Mouse (Mus musculus): ENCODE data around the gene Cnga3. TPM values are rescaled to one million over a fixed set of nuclear protein-coding genes. Genes with fewer than 3 reads are reported as not detected.

Cnga3 gene
- polyA plus RNA-seq, 1 experiment = not detected

DNA sequence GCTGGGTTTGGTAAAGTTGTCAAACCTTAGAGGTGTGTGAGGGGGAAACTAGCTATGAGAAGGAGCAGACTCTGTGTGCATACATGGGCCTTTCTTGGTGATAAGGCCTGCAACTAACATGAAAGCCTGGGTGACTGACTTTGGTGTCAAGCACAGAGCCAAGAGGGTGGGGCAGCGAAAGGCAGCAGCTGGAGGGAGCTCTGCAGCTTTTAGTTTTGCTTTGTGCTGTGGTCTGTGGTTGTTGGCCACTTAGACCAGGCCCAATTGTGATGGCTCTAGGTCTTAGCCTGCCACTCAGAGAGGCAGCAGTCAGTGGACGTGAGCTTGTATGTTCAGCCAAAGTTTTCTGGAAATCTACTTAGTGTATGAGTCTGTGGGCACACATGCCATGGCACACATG lies 93.4 kb downstream of the Cnga3 start:
- H3K27me3 ChIP-seq (ENCODE audit: control insufficient read depth, insufficient read depth, insufficient read length) = no peaks in the 10 kb centered on the region
- H3K79me2 ChIP-seq (ENCODE audit: control insufficient read depth, insufficient read depth) = no peaks in the 10 kb centered on the region
- H3K4me3 ChIP-seq = no peak overlapping the region
- peak overlapping the region; percentile 36 for H3K4me2 ChIP-seq (ENCODE audit: low read depth)
- peak in 1 of 3 experiments; percentile 37 for TF ChIP-seq MYOD1 (IDR thresholded peaks at IDR 0.05; ENCODE audit: control insufficient read depth in 1 of 3, insufficient read length in 2 of 3, low read depth in 2 of 3)
- TF ChIP-seq MYOG (IDR thresholded peaks at IDR 0.05; ENCODE audit: control insufficient read depth in 1 of 3, insufficient read depth in 1 of 3, insufficient read length in 2 of 3, low read depth in 2 of 3) = peak in 2 of 3 experiments; percentile 51 to 70
- TF ChIP-seq REST (IDR thresholded peaks at IDR 0.05; ENCODE audit: insufficient read depth, insufficient read length) = no peak
- no peak for TF ChIP-seq USF1 (IDR thresholded peaks at IDR 0.05; ENCODE audit: low read depth)
- TF ChIP-seq TCF3 (IDR thresholded peaks at IDR 0.05; ENCODE audit: insufficient read length, low read depth) = no peak
- H3K36me3 ChIP-seq (ENCODE audit: control insufficient read depth, insufficient read depth) = no peaks in the 10 kb centered on the region
- H3ac ChIP-seq (ENCODE audit: control insufficient read depth, insufficient read length) = no peak overlapping the region

GRCm38 (mm10) chr1:37308021-37308742 lies 93.9 kb downstream of the Cnga3 start:
- H3ac ChIP-seq (ENCODE audit: control insufficient read depth, insufficient read length) = no peak overlapping the region
- peak overlapping the region; percentile 36 for H3K4me2 ChIP-seq (ENCODE audit: low read depth)
- no peaks in the 10 kb centered on the region for H3K79me2 ChIP-seq (ENCODE audit: control insufficient read depth, insufficient read depth)
- H3K36me3 ChIP-seq (ENCODE audit: control insufficient read depth, insufficient read depth) = no peaks in the 10 kb centered on the region
- H3K4me3 ChIP-seq = no peak overlapping the region
- TF ChIP-seq POLR2A (IDR thresholded peaks at IDR 0.05; ENCODE audit: insufficient read length, low read depth) = no peak
- TF ChIP-seq TCF3 (IDR thresholded peaks at IDR 0.05; ENCODE audit: insufficient read length, low read depth) = no peak
- H3K27me3 ChIP-seq (ENCODE audit: control insufficient read depth, insufficient read depth, insufficient read length) = no peaks in the 10 kb centered on the region

GRCm38 (mm10) chr1:37308743-37309100 lies 94.5 kb downstream of the Cnga3 start:
- H3ac ChIP-seq (ENCODE audit: control insufficient read depth, insufficient read length) = no peak overlapping the region
- no peaks in the 10 kb centered on the region for H3K79me2 ChIP-seq (ENCODE audit: control insufficient read depth, insufficient read depth)
- no peak overlapping the region for H3K4me2 ChIP-seq (ENCODE audit: low read depth)
- no peak overlapping the region for H3K4me3 ChIP-seq
- H3K36me3 ChIP-seq (ENCODE audit: control insufficient read depth, insufficient read depth) = no peaks in the 10 kb centered on the region
- TF ChIP-seq TCF3 (IDR thresholded peaks at IDR 0.05; ENCODE audit: insufficient read length, low read depth) (no peak), MYOG (IDR thresholded peaks at IDR 0.05; ENCODE audit: control insufficient read depth in 1 of 3, insufficient read depth in 1 of 3, insufficient read length in 2 of 3, low read depth in 2 of 3) (no peak), POLR2A (IDR thresholded peaks at IDR 0.05; ENCODE audit: insufficient read length, low read depth) (no peak), MAX (IDR thresholded peaks at IDR 0.05; ENCODE audit: low read depth) (no peak), CEBPB (IDR thresholded peaks at IDR 0.05; ENCODE audit: insufficient read depth, poor library complexity, severe bottlenecking) (no peak), SRF (IDR thresholded peaks at IDR 0.05; ENCODE audit: control insufficient read depth, insufficient read length, low read depth) (no peak), REST (IDR thresholded peaks at IDR 0.05; ENCODE audit: insufficient read depth, insufficient read length) (no peak), USF1 (IDR thresholded peaks at IDR 0.05; ENCODE audit: low read depth) (no peak), TCF12 (IDR thresholded peaks at IDR 0.05; ENCODE audit: insufficient read depth, poor library complexity, severe bottlenecking) (no peak), MYOD1 (IDR thresholded peaks at IDR 0.05; ENCODE audit: control insufficient read depth in 1 of 3, insufficient read length in 2 of 3, low read depth in 2 of 3) (no peak), E2F4 (IDR thresholded peaks at IDR 0.05; ENCODE audit: insufficient read depth) (no peak), POLR2AphosphoS2 (IDR thresholded peaks at IDR 0.05; ENCODE audit: insufficient read length, low read depth) (no peak)
- no peaks in the 10 kb centered on the region for H3K27me3 ChIP-seq (ENCODE audit: control insufficient read depth, insufficient read depth, insufficient read length)

DNA sequence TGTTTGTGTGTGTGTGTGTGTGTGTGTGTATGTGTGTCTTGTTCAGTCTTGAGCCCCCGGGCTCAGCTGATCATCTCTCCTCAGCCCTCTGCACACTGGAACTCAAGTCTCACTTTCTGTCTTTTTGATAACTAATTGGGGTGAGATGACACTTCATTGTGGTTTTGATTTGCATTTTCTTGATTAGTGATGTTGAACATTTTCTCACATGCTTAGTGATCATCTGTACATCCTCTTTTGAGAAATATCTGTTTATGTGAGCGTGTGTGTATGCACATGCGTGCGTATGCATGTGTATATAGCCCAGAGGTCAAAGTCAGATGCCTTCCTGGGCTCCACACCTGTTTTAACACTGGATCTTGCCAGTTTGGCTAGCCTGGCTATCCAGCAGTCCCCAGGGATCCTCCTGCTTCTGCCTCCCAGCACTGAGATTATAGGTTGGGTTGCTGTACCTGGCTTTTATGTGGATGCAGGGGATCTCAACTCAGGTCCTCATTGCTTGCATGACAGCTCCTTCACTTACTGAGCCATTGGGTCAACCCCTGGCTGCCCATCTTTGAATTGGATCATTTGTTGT lies 95.8 kb downstream of the Cnga3 start:
- no peak overlapping the region for H3K4me3 ChIP-seq
- H3K27me3 ChIP-seq (ENCODE audit: control insufficient read depth, insufficient read depth, insufficient read length) = no peaks in the 10 kb centered on the region
- H3K36me3 ChIP-seq (ENCODE audit: control insufficient read depth, insufficient read depth) = no peaks in the 10 kb centered on the region
- H3K4me2 ChIP-seq (ENCODE audit: low read depth) = no peak overlapping the region
- H3K79me2 ChIP-seq (ENCODE audit: control insufficient read depth, insufficient read depth) = no peaks in the 10 kb centered on the region
- H3ac ChIP-seq (ENCODE audit: control insufficient read depth, insufficient read length) = no peak overlapping the region
- TF ChIP-seq POLR2AphosphoS2 (IDR thresholded peaks at IDR 0.05; ENCODE audit: insufficient read length, low read depth) (no peak), E2F4 (IDR thresholded peaks at IDR 0.05; ENCODE audit: insufficient read depth) (no peak)

Other genes with a start within 250 kb of the Cnga3 start
- gene Vwa3b, start 187.8 kb upstream of the Cnga3 start, polyA plus RNA-seq (2012; fragmentation: generic; extraction: Trizol) = not detected
- gene Inpp4a, start 85.4 kb downstream of the Cnga3 start, polyA plus RNA-seq (2012; fragmentation: generic; extraction: Trizol) = 4.9 TPM
- gene Coa5, start 215.7 kb downstream of the Cnga3 start, polyA plus RNA-seq (2012; fragmentation: generic; extraction: Trizol) = 41.3 TPM
- 33.1 TPM for gene Unc50, start 215.7 kb downstream of the Cnga3 start, polyA plus RNA-seq (2012; fragmentation: generic; extraction: Trizol)

Data from myocyte (in vitro differentiated cells).